Mouse (Mus musculus) liver, adult 2 months (tissue): Measurements from ENCODE around the gene Ctrc. TPM values are rescaled to one million over a fixed set of nuclear protein-coding genes. Genes with fewer than 3 reads are reported as not detected.

ENCODE experiments used
- DNase-seq: peaks from one replicate; pipeline ENCODE4 v3.0.0-alpha.2; 2011; ENCODE audit warnings: low read depth, low spot score; ENCODE audit errors: extremely low read depth
- H3K27ac ChIP-seq: fragments of 200-500 bp; replicated peaks from 2 replicates; pipeline ENCODE4 v1.5.1; 2012; ENCODE audit warnings: low read depth, mild to moderate bottlenecking, control low read depth, inconsistent platforms, low read length; ENCODE audit not compliant: insufficient read depth
- H3K27me3 ChIP-seq: fragments of 200-500 bp; 2 replicates; pipeline ENCODE4 v1.6.1; 2012; ENCODE audit warnings: mild to moderate bottlenecking, moderate library complexity, low read length, inconsistent platforms; ENCODE audit not compliant: control insufficient read depth, insufficient read depth
- H3K36me3 ChIP-seq: fragments of 200-500 bp; 2 replicates; pipeline ENCODE4 v1.6.1; 2012; ENCODE audit warnings: low read length, inconsistent platforms; ENCODE audit not compliant: control insufficient read depth, insufficient read depth
- H3K4me1 ChIP-seq: fragments of 200-500 bp; 2 replicates; pipeline ENCODE4 v1.6.1; 2011; ENCODE audit warnings: low read length; ENCODE audit not compliant: control insufficient read depth, insufficient read depth
- H3K4me3 ChIP-seq: fragments of 200-500 bp; 2 replicates; pipeline ENCODE4 v1.5.1; 2011; ENCODE audit warnings: low read depth, mild to moderate bottlenecking, control low read depth, low read length, moderate library complexity; ENCODE audit not compliant: insufficient read depth
- H3K79me2 ChIP-seq: fragments of 200-500 bp; 2 replicates; pipeline ENCODE4 v1.6.1; 2012; ENCODE audit warnings: inconsistent platforms, mild to moderate bottlenecking, low read length, moderate library complexity; ENCODE audit not compliant: control insufficient read depth, insufficient read depth
- H3K9ac ChIP-seq: fragments of 200-500 bp; 2 replicates; pipeline ENCODE4 v1.6.1; 2012; ENCODE audit warnings: low read depth, mild to moderate bottlenecking, control low read depth, inconsistent platforms, low read length
- CTCF ChIP-seq: fragments of 200-500 bp; IDR thresholded peaks from 2 replicates; pipeline ENCODE4 v1.5.1; 2011; ENCODE audit warnings: low read depth, low read length, control low read depth
- POLR2A ChIP-seq: fragments of 200-500 bp; IDR thresholded peaks from 2 replicates; pipeline ENCODE4 v1.6.1; 2011; ENCODE audit warnings: low read length, control low read depth; ENCODE audit not compliant: insufficient read depth; ENCODE audit errors: extremely low read depth
- WGBS: fragments of 180-500 bp; shearing (Covaris S2); methylation state at CpG from one replicate; pipeline ENCODE4 v1.1.7; 2018; 5-methylcytosine and 5-hydroxymethylcytosine counted together
- polyA plus RNA-seq: library from polyadenylated mRNA; depleted of rRNA; stranded (reverse); fragments of >200 nt; gene quantifications from 2 replicates; pipeline ENCODE4 v1.2.3, GENCODE M21; 2012
- total RNA-seq: library from RNA; depleted of rRNA; stranded (reverse); fragments of >200 nt; gene quantifications from 2 replicates; pipeline ENCODE4 v1.2.3, GENCODE M21; 2014

Gene Ctrc
- total and polyA plus RNA-seq, 2 experiments: 0.83 TPM; not detected in 1

GRCm38 (mm10) chr4:141860246-141860841 is 14.2 kb upstream of the Ctrc start:
- Histone ChIP-seq H3K4me1 (peaks cover 28% of the 10 kb centered on the region), H3K27ac (no peak overlapping the region), H3K36me3 (0 out of 2 replicates have a peak, but pooled peaks cover 2% of the 10 kb centered on the region), H3K27me3 (no peaks in the 10 kb centered on the region), H3K4me3 (no peak overlapping the region), H3K9ac (no peak overlapping the region), H3K79me2 (no peaks in the 10 kb centered on the region)
- DNase-seq: no peak
- WGBS: 86% methylated on average over 19 of the region's 19 CpGs
- TF ChIP-seq CTCF: no peak
- no peak for TF ChIP-seq POLR2A

GRCm38 (mm10) chr4:141859351-141859750 is 13.2 kb upstream of the Ctrc start:
- H3K4me3 ChIP-seq: no peak overlapping the region
- no peaks in the 10 kb centered on the region for H3K27me3 ChIP-seq
- WGBS: 95% methylated on average over 14 of the region's 14 CpGs
- no peaks in the 10 kb centered on the region for H3K79me2 ChIP-seq
- DNase-seq: no peak
- 0 out of 2 replicates have a peak, but pooled peaks cover 2% of the 10 kb centered on the region for H3K36me3 ChIP-seq
- H3K9ac ChIP-seq: no peak overlapping the region
- no peak overlapping the region for H3K27ac ChIP-seq
- no peak for TF ChIP-seq POLR2A
- TF ChIP-seq CTCF: no peak
- peaks cover 23% of the 10 kb centered on the region for H3K4me1 ChIP-seq

- Histone ChIP-seq H3K4me3 (no peak overlapping the region), H3K4me1 (peaks cover 16% of the 10 kb centered on the region), H3K9ac (no peak overlapping the region), H3K79me2 (no peaks in the 10 kb centered on the region), H3K27ac (peak overlapping the region; percentile 33; the same call in 1 of the 2 replicates), H3K27me3 (no peaks in the 10 kb centered on the region), H3K36me3 (0 out of 2 replicates have a peak, but pooled peaks cover 2% of the 10 kb centered on the region)
- DNase-seq: peak; percentile 79
- WGBS: 58% methylated on average over 20 of the region's 20 CpGs
- no peak for TF ChIP-seq CTCF
- no peak for TF ChIP-seq POLR2A
Observed at GRCm38 (mm10) chr4:141858501-141858900, 12.3 kb upstream of the Ctrc start.

GRCm38 (mm10) chr4:141857422-141857930 is 11.3 kb upstream of the Ctrc start:
- no peak for TF ChIP-seq POLR2A
- peak; percentile 97 for TF ChIP-seq CTCF
- Histone ChIP-seq H3K4me1 (peaks cover 10% of the 10 kb centered on the region), H3K36me3 (0 out of 2 replicates have a peak, but pooled peaks cover 2% of the 10 kb centered on the region), H3K79me2 (no peaks in the 10 kb centered on the region), H3K4me3 (no peak overlapping the region), H3K9ac (no peak overlapping the region), H3K27ac (no peak overlapping the region), H3K27me3 (no peaks in the 10 kb centered on the region)
- 16% methylated on average over 10 of the region's 10 CpGs for WGBS
- DNase-seq: peak; percentile 65

- Histone ChIP-seq H3K27me3 (no peaks in the 10 kb centered on the region), H3K36me3 (no peaks in the 10 kb centered on the region), H3K4me1 (peaks cover 3% of the 10 kb centered on the region; the same call in 1 of the 2 replicates), H3K4me3 (no peak overlapping the region), H3K9ac (no peak overlapping the region), H3K79me2 (no peaks in the 10 kb centered on the region), H3K27ac (no peak overlapping the region)
- WGBS: 64% methylated on average over 9 of the region's 9 CpGs
- DNase-seq: peak; percentile 57
- TF ChIP-seq POLR2A (no peak), CTCF (peak; percentile 53; the same call in 1 of the 2 replicates)
Observed at GRCm38 (mm10) chr4:141853437-141853836, 7.3 kb upstream of the Ctrc start.

GRCm38 (mm10) chr4:141834536-141835095 is 11.5 kb downstream of the Ctrc start:
- no peak overlapping the region for H3K4me3 ChIP-seq
- DNase-seq: no peak
- no peaks in the 10 kb centered on the region; the same call in 1 of the 2 replicates for H3K4me1 ChIP-seq
- no peaks in the 10 kb centered on the region for H3K79me2 ChIP-seq
- TF ChIP-seq POLR2A (no peak), CTCF (no peak)
- no peak overlapping the region for H3K27ac ChIP-seq
- no peaks in the 10 kb centered on the region for H3K27me3 ChIP-seq
- H3K36me3 ChIP-seq: no peaks in the 10 kb centered on the region
- no peak overlapping the region for H3K9ac ChIP-seq
- WGBS: 42% methylated on average over 5 of the region's 5 CpGs
